Mouse (Mus musculus) natural killer cell, adult 2 months (primary cell): ENCODE data around the gene Wwox.

Source experiments
- DNase-seq, 2 experiments: peaks; one replicate each; pipeline ENCODE4 v3.0.0; 2022; ENCODE audit warnings: low spot score in 2 of 2

Wwox gene

GRCm38 (mm10) chr8:114959406-114959805 is 520.0 kb downstream of the Wwox start:
- no peak for DNase-seq

- DNase-seq: no peak
Measured at GRCm38 (mm10) chr8:114962494-114962893, 523.0 kb downstream of the Wwox start.

DNA sequence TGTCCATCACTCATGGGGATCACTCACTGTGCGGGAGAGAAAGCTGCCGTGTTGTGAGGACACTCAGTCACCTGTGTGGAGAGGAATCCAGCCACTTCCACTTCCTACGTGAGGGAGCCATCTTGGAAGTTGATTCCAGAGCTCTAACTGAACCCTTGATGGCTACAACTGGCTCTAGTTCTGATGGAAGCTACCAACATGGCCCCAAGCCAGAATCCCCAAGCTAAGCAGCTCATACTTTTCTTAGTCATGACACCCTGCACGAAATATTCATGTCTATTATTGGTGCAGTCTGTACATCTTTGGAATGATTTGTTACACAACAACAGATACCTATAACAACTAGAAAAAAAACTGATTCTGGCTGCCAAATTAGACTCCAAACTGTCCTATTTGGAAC is 523.8 kb downstream of the Wwox start:
- DNase-seq: no peak

GRCm38 (mm10) chr8:114964206-114964605 is 524.8 kb downstream of the Wwox start:
- no peak for DNase-seq

GRCm38 (mm10) chr8:114968842-114969241 is 529.4 kb downstream of the Wwox start:
- no peak for DNase-seq

DNA sequence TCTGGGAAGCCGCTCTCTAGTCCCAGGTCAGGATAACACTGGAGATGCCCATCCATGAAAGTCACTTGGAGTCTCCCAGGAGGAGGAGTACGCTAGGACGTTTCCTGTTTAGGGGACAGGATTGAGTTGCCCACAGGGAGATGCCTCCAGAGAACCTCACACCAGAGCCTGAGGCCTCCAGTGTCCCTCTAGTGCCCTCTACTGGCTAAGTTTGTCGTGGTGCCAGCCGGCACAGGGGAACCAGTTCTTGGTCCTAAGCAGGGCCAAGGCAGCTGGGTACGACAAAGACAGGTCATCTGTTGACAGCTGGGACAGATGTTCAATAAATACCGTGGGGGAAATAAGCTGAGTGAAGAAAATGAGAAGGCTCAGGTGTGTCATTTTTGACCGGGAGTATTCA is 531.9 kb downstream of the Wwox start:
- DNase-seq: peak; percentile 29 to 74

DNA sequence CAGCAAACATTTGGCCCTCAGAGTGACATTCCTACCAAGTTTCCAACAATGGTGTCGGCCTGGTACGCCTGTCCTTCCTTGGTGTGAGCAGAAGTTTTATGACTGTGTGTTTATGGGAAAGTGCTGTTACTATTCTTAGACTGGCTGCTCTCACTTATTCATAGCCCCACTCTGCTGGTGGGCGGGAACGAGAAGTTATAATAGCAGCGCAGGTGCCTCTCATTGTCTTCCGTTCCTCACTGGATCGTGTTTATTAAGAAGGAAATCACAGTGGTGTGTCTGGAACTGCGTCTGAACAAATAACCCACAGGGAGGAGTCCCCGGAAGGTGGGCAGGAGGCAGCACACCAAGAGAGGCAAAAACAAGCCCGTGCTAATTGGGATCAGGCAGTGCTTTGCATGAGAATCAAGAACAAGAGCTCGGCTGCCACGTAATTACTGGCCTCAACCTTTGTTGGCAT is 533.6 kb downstream of the Wwox start:
- peak in 1 of 2 experiments; percentile 50 for DNase-seq

GRCm38 (mm10) chr8:114974336-114974950 is 535.0 kb downstream of the Wwox start:
- DNase-seq: no peak

DNA sequence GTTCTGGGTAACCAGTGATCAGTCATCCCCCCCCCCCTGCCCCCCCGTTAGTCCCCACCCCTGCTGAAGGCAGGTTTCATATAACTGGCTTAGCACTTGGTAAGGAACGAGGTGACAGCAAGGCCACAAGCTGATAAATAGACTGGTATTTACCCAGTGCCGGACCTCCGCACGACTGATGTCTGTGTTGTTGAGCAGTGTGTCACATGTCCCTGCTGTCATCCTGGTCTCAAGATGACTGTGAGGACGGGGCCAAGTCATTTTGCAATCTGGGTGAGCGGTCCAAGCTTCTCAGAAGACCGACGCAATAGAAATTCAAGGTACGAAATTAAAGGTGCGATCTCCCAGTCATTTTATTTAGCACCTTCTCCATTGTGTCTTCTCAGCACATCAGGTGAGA is 538.3 kb downstream of the Wwox start:
- no peak for DNase-seq

DNA sequence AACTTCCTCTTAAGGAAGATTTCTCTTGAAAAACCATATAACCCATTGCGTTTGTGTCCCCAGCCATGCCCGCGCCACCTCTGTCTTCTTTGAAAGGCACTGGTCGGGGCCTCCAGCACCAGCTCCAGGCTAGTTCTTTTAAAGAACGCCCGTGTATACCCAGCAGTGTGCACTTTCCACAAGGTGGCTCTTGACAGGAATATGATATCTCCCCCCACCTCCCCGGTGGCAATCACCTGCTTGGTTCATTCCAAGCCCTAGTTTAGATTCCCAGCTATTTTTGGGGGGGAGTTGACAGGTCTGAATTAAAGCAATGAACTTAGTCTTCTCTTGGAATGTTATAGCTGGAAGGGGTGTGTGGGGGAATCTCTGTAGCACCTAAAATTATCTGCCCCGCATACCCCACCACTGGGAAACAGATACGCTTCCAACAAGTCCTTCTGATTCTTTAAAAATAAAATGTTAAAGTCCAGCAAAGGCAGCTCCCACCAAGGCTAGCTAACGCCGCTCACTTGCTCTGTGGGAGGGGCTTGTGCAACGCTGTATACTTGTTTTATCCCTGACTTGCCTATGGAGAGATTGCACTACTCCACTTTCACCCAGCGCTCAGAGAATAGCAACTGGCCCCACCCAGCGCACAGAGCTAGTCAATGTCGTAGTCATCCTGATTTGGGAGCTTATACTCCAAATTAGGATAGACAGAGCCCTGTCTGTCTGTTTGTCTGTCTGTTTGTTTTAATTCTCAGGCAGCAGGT is 538.9 kb downstream of the Wwox start:
- DNase-seq: no peak

GRCm38 (mm10) chr8:114979671-114980070 is 540.2 kb downstream of the Wwox start:
- no peak for DNase-seq

GRCm38 (mm10) chr8:114982762-114983161 is 543.3 kb downstream of the Wwox start:
- DNase-seq: no peak

GRCm38 (mm10) chr8:114984500-114984899 is 545.0 kb downstream of the Wwox start:
- DNase-seq: no peak

- DNase-seq: peak; percentile 1 to 40
Measured at GRCm38 (mm10) chr8:114985996-114986395, 546.5 kb downstream of the Wwox start.

DNA sequence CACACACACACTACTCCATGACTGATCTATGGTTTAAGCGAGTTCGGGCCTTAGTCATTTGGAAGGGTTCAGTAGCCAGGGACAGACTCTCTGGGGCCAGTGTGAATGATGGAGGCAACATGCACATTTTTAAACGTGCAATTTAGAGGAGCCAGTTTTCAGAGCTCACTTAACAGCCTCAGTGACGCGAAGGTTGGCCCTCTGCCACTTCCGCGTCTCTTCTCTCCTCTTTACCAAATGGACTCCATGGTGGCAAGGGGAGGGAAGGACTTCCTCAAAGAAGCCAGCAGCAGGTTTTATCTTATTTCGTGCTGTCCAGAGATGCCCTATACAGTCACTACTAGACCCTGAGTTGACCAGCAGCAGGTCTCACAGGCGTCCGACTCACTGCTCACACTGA is 547.5 kb downstream of the Wwox start:
- no peak for DNase-seq

DNA sequence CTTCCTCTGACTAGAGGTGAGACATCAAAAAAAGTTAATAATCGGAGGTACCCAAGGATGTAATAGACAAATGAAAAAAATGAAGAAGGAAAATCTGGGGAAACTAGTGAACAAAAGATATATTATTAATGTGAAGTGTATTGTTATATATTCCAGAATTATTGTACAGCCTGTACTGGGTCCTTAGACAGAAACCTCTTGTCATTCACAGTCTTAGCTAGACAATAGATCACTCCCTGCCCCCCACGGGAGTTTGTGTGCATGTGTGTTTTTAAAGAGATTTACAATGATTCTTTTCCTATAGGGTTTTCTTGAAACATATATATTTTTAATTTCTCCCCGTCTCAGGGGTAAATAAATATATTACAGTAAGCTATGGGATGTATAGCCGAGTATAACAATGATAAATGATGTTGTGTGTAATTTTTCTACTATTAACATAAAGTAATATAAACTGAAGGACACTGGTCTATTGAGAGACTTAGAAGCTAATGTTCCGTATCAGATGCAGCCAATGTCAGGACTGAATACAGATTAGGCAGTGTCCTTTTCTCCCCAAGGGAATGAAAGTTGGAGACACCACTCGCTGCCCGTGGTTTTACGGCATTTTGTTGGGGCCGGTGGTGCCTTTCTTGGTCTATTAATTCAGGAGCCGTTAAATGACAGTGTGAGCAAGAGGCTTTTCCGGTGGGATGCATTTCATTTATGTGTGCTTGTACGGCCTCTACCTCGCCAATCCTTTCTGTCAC is 551.6 kb downstream of the Wwox start:
- no peak for DNase-seq

GRCm38 (mm10) chr8:115000736-115001135 is 561.3 kb downstream of the Wwox start:
- DNase-seq: no peak

DNA sequence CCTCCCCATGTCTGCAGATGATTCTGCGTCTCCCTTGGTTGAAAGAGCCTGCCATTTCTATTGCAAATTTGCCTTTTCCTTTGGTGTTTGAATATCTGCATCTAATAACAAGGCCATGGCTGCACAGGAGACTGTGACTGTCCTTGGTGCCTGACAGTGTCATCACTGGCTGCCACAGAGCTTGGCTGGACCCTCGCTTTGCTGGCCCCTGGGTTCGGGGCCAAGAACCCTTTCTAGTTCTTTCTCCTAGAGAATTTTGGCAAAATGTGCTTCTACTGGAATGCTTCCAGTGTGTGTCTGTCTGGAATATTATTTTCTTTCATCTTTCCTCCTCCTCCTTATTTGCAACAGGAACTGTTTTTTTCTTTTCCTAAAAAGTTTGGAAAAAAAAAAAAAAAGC is 565.6 kb downstream of the Wwox start:
- no peak for DNase-seq

- no peak for DNase-seq
Measured at GRCm38 (mm10) chr8:115006561-115006960, 567.1 kb downstream of the Wwox start.

DNA sequence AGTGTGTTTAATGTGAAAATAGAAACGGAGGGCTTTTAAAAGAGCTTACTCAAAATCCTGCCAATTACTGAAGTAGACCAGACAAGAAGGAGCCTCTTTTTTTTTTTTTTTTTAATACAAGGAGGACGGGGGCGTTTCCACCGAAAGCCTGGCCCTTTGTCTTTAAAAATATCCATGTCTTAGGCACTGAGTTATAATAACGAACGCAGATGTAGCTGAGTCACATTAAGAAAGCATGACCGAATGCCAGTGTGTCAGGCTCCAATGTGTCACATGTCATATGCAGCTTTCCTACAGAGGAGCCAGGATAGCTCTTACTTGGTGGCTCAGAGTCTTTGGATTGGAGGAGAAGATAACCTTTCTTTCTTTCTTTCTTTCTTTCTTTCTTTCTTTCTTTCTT is 567.8 kb downstream of the Wwox start:
- DNase-seq: no peak

DNA sequence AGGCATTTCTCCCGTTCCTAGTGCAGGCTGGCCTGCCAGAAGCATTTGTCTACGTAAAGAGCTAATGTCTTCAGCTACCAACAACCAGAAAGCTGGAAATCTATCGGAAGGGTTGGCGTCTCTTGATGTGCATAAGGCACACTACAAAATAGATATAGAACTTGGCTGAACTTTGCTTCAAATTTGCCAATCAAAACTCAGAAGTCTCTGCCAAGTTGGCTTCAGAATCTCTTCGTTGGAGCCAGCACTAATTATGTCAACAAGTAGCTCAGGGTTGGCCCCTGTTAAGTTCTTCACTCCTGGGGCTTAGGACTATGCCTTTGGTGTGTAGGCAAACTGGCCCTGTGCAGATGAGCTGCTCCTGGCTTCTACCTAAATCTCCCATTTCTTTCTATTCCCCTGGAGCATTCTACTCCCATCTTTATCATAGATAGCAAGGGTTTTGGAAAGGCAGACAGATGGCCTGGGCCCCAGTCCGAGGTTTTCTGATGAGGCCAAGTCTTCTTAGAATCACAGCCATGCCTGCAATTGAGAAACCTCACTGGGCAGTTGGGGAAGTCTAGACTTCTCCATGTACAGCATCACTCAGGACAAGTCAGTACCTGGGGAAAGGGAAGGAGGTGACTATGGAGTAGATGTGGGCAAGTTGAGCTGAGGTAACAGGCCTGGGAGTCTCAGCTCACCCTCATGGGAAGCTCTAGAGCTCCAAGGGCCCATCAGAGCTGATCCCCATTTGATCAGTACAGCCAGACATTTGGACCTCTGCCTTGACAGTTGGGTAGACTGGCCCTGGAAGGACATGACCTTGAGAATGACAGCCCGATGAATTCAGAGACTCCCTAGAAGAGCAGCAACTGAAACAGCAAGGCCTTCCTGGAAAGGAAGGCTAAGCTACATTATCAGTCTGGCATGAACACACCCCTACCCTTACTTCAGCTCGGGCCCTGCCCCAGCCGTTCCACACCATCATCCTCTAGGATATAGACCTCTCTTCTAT is 569.5 kb downstream of the Wwox start:
- DNase-seq: no peak
